Mouse (Mus musculus) spleen, adult 12 weeks (tissue): ENCODE measurements around the gene Pdlim5.

ENCODE experiments used
- DNase-seq: peaks from one replicate; pipeline ENCODE4 v3.0.0; 2022; ENCODE audit warnings: low spot score

The Pdlim5 gene

DNA sequence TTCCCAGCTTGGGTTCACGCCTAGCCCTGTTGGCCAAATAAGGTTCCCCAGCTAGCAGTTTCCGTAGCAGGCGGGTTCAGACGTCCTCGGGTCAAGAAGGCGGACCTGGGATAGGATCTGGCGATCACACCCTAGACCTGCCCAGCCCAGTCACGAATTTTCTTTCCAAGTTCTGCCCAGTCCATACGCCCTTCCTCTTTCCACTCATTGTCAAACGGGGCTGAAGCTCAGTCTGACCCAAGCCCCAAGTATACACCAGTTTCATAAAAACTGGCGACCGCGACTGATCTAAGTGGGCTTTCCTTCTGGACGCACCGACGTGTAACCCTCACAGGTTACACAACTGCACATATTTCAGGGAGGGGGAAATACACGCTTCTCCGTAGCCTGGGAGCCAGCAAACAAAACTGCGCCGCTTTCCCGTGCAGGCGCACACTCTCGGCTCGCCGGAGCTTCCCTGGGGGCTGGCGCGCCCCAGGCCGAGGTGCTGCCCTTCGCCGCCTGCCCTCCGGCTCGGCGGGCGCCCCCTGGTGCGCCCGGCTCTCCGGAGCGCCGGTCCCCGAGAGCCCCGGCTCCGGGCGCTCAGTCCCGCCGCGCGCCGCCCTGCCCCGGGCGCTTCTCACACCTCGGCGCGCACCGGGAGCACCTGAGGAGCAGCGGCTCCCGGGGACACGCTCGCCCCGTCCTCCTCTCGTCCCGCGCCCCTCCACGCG, 544 bp downstream of the Pdlim5 start:
- peak; percentile 44 for DNase-seq

DNA sequence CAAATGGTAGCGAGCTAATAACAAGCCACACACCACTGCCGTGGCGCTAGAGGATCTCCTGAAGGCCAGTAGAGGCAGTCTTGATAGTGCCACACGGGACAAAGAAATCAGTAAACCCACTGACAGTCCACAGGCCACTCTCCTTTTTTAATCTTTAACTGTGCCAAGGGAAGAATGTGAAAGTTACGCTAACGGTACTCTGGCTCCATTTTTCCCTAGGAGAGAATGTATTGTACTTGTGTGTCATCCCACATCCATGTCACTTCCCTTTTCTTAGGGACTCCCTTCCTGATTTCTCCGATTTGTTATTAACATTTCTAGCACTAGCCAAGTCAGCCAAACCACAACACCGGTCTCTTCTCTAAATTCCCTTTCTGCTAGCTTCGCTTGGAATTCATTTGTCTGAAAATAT, 1.5 kb downstream of the Pdlim5 start:
- no peak for DNase-seq

- no peak for DNase-seq
Observed at GRCm38 (mm10) chr3:142391531-142391930, 4.0 kb downstream of the Pdlim5 start.

- no peak for DNase-seq
Observed at GRCm38 (mm10) chr3:142390288-142390687, 5.2 kb downstream of the Pdlim5 start.

DNA sequence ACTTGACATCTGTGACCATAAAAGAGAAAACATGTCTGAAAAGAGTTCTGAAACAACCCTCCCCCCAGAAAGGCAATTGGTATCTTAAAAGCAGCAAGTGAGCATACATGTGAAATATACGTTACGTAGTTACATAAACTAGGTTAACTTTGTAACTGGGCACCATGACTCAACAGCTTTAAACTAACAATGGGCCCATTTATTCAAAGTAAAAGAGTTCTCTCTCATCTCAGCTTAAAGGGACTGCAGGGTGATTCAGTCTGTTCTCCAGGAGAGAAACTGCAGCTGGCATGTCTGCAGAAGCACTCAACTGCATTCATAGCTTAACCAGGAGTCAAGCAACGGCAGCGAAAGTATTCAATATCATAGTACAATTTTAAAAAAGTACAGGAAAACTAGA, 7.3 kb downstream of the Pdlim5 start:
- no peak for DNase-seq

GRCm38 (mm10) chr3:142386505-142386904, 9.0 kb downstream of the Pdlim5 start:
- DNase-seq, result no peak

- no peak for DNase-seq
Observed at GRCm38 (mm10) chr3:142385690-142386089, 9.8 kb downstream of the Pdlim5 start.

- DNase-seq, result no peak
Observed at GRCm38 (mm10) chr3:142376638-142377037, 18.9 kb downstream of the Pdlim5 start.

DNA sequence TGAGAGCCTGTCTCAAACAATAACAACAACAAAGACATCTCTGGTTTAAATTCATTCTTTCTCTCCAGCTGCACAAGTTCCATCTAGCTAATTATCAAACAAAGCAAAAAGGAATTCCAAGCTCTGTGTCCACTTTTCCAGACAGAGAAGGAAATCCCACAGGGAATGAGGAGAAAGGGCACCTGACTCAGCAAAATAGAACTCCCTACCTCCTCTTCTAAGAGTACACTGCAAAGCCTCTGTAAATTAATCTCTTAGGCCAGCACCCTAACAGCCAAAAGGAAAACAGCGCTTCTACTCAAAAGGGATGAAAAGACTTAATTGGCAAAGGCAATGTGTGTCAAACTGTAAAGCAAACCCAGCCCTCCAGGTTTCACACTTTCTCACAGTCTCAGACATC, 20.4 kb downstream of the Pdlim5 start:
- no peak for DNase-seq

DNA sequence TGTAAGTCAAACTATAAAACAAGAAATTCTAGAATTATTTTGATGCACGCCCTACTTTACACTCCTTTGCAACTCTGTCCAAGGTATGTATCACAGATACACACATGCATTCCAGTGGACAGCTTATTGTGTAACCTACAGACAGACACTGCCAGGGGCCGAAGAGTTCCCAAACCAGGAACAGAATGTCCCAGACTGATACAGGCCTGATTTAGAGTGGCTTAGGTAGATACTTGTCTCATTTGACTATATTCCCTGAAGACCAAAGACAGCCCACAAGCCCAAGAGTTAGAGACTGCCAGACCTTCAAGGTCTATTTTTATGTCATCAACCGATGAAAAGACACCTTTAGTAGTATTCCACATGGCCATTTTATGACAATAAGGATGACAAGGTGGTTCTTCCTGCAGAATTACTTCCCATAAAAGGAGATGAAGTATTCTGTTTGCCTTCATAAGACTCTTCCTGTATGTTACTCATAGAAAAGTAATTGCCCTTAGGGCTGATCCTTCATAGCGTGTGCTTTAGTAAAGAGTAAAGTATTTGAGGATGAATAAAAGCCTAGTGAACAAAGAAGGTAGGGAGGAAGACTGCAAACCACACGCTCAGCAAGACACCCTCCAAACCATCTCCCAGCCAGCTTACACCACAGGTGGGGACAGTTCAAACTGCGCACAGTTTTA, 22.9 kb downstream of the Pdlim5 start:
- no peak for DNase-seq

- no peak for DNase-seq
Observed at GRCm38 (mm10) chr3:142368411-142368810, 27.1 kb downstream of the Pdlim5 start.

GRCm38 (mm10) chr3:142362092-142362491, 33.4 kb downstream of the Pdlim5 start:
- no peak for DNase-seq

GRCm38 (mm10) chr3:142358951-142359350, 36.5 kb downstream of the Pdlim5 start:
- DNase-seq, result no peak

GRCm38 (mm10) chr3:142356661-142357060, 38.8 kb downstream of the Pdlim5 start:
- DNase-seq, result no peak

GRCm38 (mm10) chr3:142353218-142353617, 42.3 kb downstream of the Pdlim5 start:
- no peak for DNase-seq

- DNase-seq, result no peak
Observed at GRCm38 (mm10) chr3:142350513-142350912, 45.0 kb downstream of the Pdlim5 start.

GRCm38 (mm10) chr3:142348816-142349631, 46.5 kb downstream of the Pdlim5 start:
- no peak for DNase-seq

DNA sequence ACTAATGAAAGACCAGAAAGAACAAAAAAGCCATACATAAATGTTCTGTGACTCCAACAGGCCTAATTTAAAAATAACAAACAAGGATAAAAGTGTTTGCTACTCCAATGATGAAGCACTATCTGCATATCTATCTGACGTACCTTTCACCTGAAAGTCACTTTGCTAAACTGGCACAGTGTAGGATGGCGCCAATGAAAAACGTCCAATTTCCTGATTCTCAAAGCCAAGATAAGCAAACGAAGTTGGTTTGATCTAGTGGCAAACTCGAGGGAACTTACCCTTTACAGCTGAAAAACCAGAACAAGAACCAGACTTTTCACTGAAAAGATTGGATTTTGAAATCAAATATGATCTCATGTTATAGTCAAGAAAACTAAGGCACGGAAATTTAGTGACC, 49.2 kb downstream of the Pdlim5 start:
- DNase-seq, result no peak

DNA sequence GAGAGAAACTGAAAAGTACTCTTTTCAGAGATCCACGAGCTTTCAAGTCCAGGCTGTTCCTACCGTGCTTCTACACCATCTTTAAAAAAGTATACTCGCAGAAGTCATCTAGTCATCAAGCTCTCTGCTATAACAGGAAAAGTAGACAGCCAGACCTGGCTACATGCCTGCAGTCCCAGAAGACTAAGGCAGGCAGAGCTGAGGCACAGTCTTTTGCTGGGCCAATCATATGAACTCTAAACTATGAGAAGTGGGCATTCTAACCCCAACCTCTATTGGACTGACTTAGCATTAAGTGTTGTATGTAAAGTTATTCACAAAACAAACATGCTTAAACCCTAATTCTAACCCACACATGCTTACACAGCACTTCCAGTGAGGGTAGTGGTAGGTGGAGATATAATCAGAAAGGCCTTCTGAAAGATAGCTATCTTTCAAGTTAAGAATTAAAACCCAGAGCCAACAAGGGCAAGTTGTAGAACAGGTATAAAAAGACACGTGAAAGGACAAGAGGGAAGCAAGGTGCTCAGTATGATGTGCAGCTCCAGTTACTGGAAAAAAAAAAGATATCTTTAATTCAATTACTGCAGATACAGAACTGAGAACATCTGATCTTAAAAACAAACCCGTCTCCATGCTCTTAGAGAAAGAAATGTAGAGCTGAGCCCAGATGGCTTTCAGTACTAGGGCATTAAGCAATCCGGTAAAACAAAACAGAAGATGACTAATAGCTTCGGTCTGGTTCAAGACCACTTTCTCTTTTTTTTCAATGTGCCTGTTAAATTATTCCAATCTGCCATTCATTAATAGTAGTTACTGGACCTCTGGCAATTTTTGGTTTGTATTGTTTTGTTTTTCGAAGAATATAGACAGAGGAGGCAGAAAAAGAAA, 50.0 kb downstream of the Pdlim5 start:
- DNase-seq, result no peak

GRCm38 (mm10) chr3:142343786-142344185, 51.7 kb downstream of the Pdlim5 start:
- no peak for DNase-seq

- DNase-seq, result no peak
Observed at GRCm38 (mm10) chr3:142340701-142341100, 54.8 kb downstream of the Pdlim5 start.
